Mouse (Mus musculus): ENCODE data around the gene Map2k2. TPM values are rescaled to one million over a fixed set of nuclear protein-coding genes. Genes with fewer than 3 reads are reported as not detected.
A peak's percentile ranks its signal among the peaks of the same experiment; 100 is the strongest.
"Not testable (repeated sequence)": the region's sequence is repeated elsewhere in the genome, so short reads cannot be mapped to it uniquely, and the experiment has no call there.

The Map2k2 gene
- total and polyA plus RNA-seq, 2 experiments from 2014 or later: 204 to 309 TPM

GRCm38 (mm10) chr10:81179451-81180342, 74.0 kb downstream of the Map2k2 start:
- Histone ChIP-seq H3K9me3 (ENCODE audit: low read length) (no peaks in the 10 kb centered on the region), H3K4me1 (ENCODE audit: insufficient read depth, low read length) (peaks cover 4% of the 10 kb centered on the region; the same call in 1 of the 2 replicates), H3K4me2 (ENCODE audit: low read depth, low read length) (no peak overlapping the region), H3K4me3 (ENCODE audit: low read length) (no peak overlapping the region), H3K36me3 (ENCODE audit: insufficient read depth, low read length) (peaks cover 54% of the 10 kb centered on the region), H3K27me3 (ENCODE audit: insufficient read depth, low read length) (no peaks in the 10 kb centered on the region), H3K27ac (no peak overlapping the region), H3K9ac (replicated peaks; ENCODE audit: low read length) (no peak overlapping the region)
- DNase-seq (ENCODE audit: low spot score) (no peak), ATAC-seq (no peak)
- 91% methylated on average over 32 of the region's 32 CpGs for WGBS
- peak; percentile 32 for TF ChIP-seq CTCF (IDR thresholded peaks at IDR 0.05; ENCODE audit: low read depth)

- no peak overlapping the region for H3K4me2 ChIP-seq (ENCODE audit: low read depth, low read length)
- H3K27me3 ChIP-seq (ENCODE audit: insufficient read depth, low read length): no peaks in the 10 kb centered on the region
- DNase-seq (ENCODE audit: low spot score) (no peak), ATAC-seq (no peak)
- H3K27ac ChIP-seq: no peak overlapping the region
- no peak for TF ChIP-seq CTCF (IDR thresholded peaks at IDR 0.05; ENCODE audit: low read depth)
- peaks cover 62% of the 10 kb centered on the region for H3K36me3 ChIP-seq (ENCODE audit: insufficient read depth, low read length)
- no peak overlapping the region for H3K4me3 ChIP-seq (ENCODE audit: low read length)
- no peaks in the 10 kb centered on the region for H3K9me3 ChIP-seq (ENCODE audit: low read length)
- 93% methylated on average over 13 of the region's 13 CpGs for WGBS
- no peak overlapping the region for H3K9ac ChIP-seq (replicated peaks; ENCODE audit: low read length)
- H3K4me1 ChIP-seq (ENCODE audit: insufficient read depth, low read length): no peaks in the 10 kb centered on the region
Measured at GRCm38 (mm10) chr10:81180946-81181345, 75.2 kb downstream of the Map2k2 start.

DNA sequence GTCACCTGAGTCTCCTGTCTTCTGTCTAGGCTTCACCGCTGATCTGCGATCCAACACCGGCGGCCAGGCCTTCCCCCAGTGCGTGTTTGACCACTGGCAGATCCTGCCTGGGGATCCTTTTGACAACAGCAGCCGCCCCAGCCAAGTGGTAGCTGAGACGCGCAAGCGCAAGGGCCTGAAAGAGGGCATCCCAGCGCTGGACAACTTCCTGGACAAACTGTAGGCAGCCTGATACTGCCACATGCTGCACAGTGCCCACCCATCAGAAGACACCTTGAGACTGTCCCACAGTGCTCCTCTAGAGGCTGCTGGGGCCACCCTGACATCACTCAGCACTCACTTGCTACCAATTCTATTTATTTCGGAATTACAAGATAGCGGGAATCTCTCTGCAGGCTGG, 76.1 kb downstream of the Map2k2 start:
- H3K27ac ChIP-seq; DNase-seq (ENCODE audit: low spot score); H3K9ac ChIP-seq (replicated peaks; ENCODE audit: low read length); H3K4me1 ChIP-seq (ENCODE audit: insufficient read depth, low read length); H3K4me2 ChIP-seq (ENCODE audit: low read depth, low read length); ATAC-seq; H3K27me3 ChIP-seq (ENCODE audit: insufficient read depth, low read length); H3K9me3 ChIP-seq (ENCODE audit: low read length); H3K4me3 ChIP-seq (ENCODE audit: low read length): not testable (repeated sequence)
- 75% methylated on average over 12 of the region's 12 CpGs for WGBS
- H3K36me3 ChIP-seq (ENCODE audit: insufficient read depth, low read length): peaks cover 63% of the 10 kb centered on the region

DNA sequence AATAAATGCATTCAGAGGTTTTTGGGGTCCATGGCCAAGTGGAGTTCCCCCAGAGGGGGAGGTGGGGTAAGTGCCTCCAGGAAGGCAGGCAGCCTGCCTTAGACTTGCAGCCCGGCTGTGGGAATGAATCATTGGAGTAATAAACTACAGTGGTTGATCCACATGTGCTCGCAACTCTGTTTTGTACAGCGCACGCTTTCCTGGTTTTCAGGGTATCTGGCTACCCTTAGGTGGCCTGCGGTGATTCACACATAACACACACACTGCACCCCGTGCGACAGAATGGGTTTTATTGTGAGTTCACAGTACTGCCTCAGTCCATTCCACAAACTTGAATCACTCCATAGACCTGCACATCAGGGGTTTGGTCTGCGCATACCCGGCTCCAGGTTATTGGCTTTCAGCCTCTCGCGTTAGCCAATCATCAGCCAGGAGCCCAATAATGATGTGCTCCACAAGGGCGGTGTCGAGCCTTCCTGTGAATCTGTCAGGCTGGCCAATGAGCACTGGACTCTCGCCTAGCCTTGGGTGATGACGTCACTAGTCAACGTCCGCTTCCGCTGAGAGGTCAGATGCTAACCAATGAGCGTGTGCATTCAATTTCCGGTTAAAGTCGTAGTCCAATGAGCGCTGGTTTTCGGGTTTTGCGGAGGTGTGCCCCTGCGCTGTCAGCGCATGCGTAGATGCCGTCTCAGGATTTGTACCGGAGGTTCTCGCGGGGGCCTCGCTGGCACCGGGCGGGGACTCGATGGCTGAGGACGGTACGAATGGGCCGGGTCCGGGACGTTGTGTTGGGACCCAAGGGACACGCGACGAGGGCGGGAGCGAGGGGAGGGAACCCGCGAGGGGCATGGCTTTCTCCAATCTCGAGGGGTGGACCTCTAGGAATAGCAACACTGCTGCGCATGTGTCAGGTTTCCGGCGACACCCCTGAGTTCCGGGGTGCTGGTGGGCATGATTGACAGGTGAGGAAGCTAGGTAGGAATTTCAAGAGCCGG, 76.9 kb downstream of the Map2k2 start, which contains the start of gene Dapk3:
TSS of gene Dapk3 (plus strand) at position 670 of the 998 bp plus-strand sequence.
- ATAC-seq (peak; percentile 97), DNase-seq (ENCODE audit: low spot score) (peak; percentile 100)
- Histone ChIP-seq H3K4me1 (ENCODE audit: insufficient read depth, low read length) (no peaks in the 10 kb centered on the region), H3K4me3 (ENCODE audit: low read length) (peak within 1 kb of the TSS; percentile 63), H3K36me3 (ENCODE audit: insufficient read depth, low read length) (peaks cover 67% of the 10 kb centered on the region), H3K27me3 (ENCODE audit: insufficient read depth, low read length) (no peaks in the 10 kb centered on the region), H3K9me3 (ENCODE audit: low read length) (no peaks in the 10 kb centered on the region), H3K27ac (peak within 1 kb of the TSS; percentile 87), H3K9ac (replicated peaks; ENCODE audit: low read length) (peak within 1 kb of the TSS; percentile 69), H3K4me2 (ENCODE audit: low read depth, low read length) (peak within 1 kb of the TSS; percentile 66)
- TF ChIP-seq CTCF (IDR thresholded peaks at IDR 0.05; ENCODE audit: low read depth): no peak; the same call in 1 of the 2 replicates
- WGBS: 4% methylated on average over 51 of the region's 53 CpGs

Small RNA genes within 50 kb of the gene (microRNA-seq; reads per million reads assigned to microRNA genes)
- gene Mir5615-1 (0 reads per million in 2 experiments), gene Mir5615-2 (0 reads per million in 2 experiments)

Other genes starting within 250 kb of the Map2k2 start
- gene Tmprss9, start 234.1 kb upstream of the Map2k2 start, total RNA-seq (2014; rRNA removed): 0.04 and 0.10 TPM in 2 replicates
- 0.14 and 0.26 TPM in 2 replicates for gene Tmprss9, start 234.1 kb upstream of the Map2k2 start, polyA plus RNA-seq (2015; fragmentation: Nextera tagmentation; extraction: Ambion mirVana)
- 150 and 155 TPM in 2 replicates for gene Timm13, start 204.9 kb upstream of the Map2k2 start, total RNA-seq (2014; rRNA removed)
- gene Timm13, start 204.9 kb upstream of the Map2k2 start, polyA plus RNA-seq (2015; fragmentation: Nextera tagmentation; extraction: Ambion mirVana): 366 and 369 TPM in 2 replicates
- gene Lmnb2, start 187.7 kb upstream of the Map2k2 start, total RNA-seq (2014; rRNA removed): 42.3 and 43.2 TPM in 2 replicates
- gene Lmnb2, start 187.7 kb upstream of the Map2k2 start, polyA plus RNA-seq (2015; fragmentation: Nextera tagmentation; extraction: Ambion mirVana): 24.8 and 25.6 TPM in 2 replicates
- 4.4 and 8.2 TPM in 2 replicates for gene Gadd45b, start 175.8 kb upstream of the Map2k2 start, total RNA-seq (2014; rRNA removed)
- 7.5 and 8.6 TPM in 2 replicates for gene Gadd45b, start 175.8 kb upstream of the Map2k2 start, polyA plus RNA-seq (2015; fragmentation: Nextera tagmentation; extraction: Ambion mirVana)
- 26.2 and 27.2 TPM in 2 replicates for gene Gng7, start 91.0 kb upstream of the Map2k2 start, total RNA-seq (2014; rRNA removed)
- gene Gng7, start 91.0 kb upstream of the Map2k2 start, polyA plus RNA-seq (2015; fragmentation: Nextera tagmentation; extraction: Ambion mirVana): 18.9 and 22.1 TPM in 2 replicates
- gene Diras1, start 80.3 kb upstream of the Map2k2 start, total RNA-seq (2014; rRNA removed): 82.0 and 106 TPM in 2 replicates
- 69.0 and 78.7 TPM in 2 replicates for gene Diras1, start 80.3 kb upstream of the Map2k2 start, polyA plus RNA-seq (2015; fragmentation: Nextera tagmentation; extraction: Ambion mirVana)
- 118 and 126 TPM in 2 replicates for gene Slc39a3, start 68.5 kb upstream of the Map2k2 start, total RNA-seq (2014; rRNA removed)
- gene Slc39a3, start 68.5 kb upstream of the Map2k2 start, polyA plus RNA-seq (2015; fragmentation: Nextera tagmentation; extraction: Ambion mirVana): 40.6 and 41.9 TPM in 2 replicates
- 264 and 279 TPM in 2 replicates for gene Sgta, start 45.7 kb upstream of the Map2k2 start, total RNA-seq (2014; rRNA removed)
- gene Sgta, start 45.7 kb upstream of the Map2k2 start, polyA plus RNA-seq (2015; fragmentation: Nextera tagmentation; extraction: Ambion mirVana): 275 and 290 TPM in 2 replicates
- 73.5 and 79.1 TPM in 2 replicates for gene Thop1, start 35.9 kb upstream of the Map2k2 start, total RNA-seq (2014; rRNA removed)
- 36.4 and 36.9 TPM in 2 replicates for gene Thop1, start 35.9 kb upstream of the Map2k2 start, polyA plus RNA-seq (2015; fragmentation: Nextera tagmentation; extraction: Ambion mirVana)
- 0.61 and 1.0 TPM in 2 replicates for gene Creb3l3, start 7.0 kb upstream of the Map2k2 start, total RNA-seq (2014; rRNA removed)
- gene Creb3l3, start 7.0 kb upstream of the Map2k2 start, polyA plus RNA-seq (2015; fragmentation: Nextera tagmentation; extraction: Ambion mirVana): 0.59 and 0.71 TPM in 2 replicates
- 37.3 and 38.4 TPM in 2 replicates for gene Zbtb7a, start 29.3 kb downstream of the Map2k2 start, total RNA-seq (2014; rRNA removed)
- gene Zbtb7a, start 29.3 kb downstream of the Map2k2 start, polyA plus RNA-seq (2015; fragmentation: Nextera tagmentation; extraction: Ambion mirVana): 22.0 and 22.3 TPM in 2 replicates
- gene Pias4, start 62.0 kb downstream of the Map2k2 start, total RNA-seq (2014; rRNA removed): 33.9 and 46.4 TPM in 2 replicates
- gene Pias4, start 62.0 kb downstream of the Map2k2 start, polyA plus RNA-seq (2015; fragmentation: Nextera tagmentation; extraction: Ambion mirVana): 32.0 and 33.7 TPM in 2 replicates
- 2,095 and 2,196 TPM in 2 replicates for gene Eef2, start 70.7 kb downstream of the Map2k2 start, total RNA-seq (2014; rRNA removed)
- 422 and 434 TPM in 2 replicates for gene Eef2, start 70.7 kb downstream of the Map2k2 start, polyA plus RNA-seq (2015; fragmentation: Nextera tagmentation; extraction: Ambion mirVana)
- gene Dapk3, start 77.1 kb downstream of the Map2k2 start, total RNA-seq (2014; rRNA removed): 69.7 and 80.9 TPM in 2 replicates
- 52.3 and 56.1 TPM in 2 replicates for gene Dapk3, start 77.1 kb downstream of the Map2k2 start, polyA plus RNA-seq (2015; fragmentation: Nextera tagmentation; extraction: Ambion mirVana)
- gene 4930442H23Rik, start 77.9 kb downstream of the Map2k2 start, total RNA-seq (2014; rRNA removed): not detected in 2 replicates
- gene 4930442H23Rik, start 77.9 kb downstream of the Map2k2 start, polyA plus RNA-seq (2015; fragmentation: Nextera tagmentation; extraction: Ambion mirVana): 0.26 TPM in 1 of 2 replicates, not detected in the other
- gene Nmrk2, start 96.1 kb downstream of the Map2k2 start, total RNA-seq (2014; rRNA removed): 0.31 and 0.58 TPM in 2 replicates
- 0.15 and 0.25 TPM in 2 replicates for gene Nmrk2, start 96.1 kb downstream of the Map2k2 start, polyA plus RNA-seq (2015; fragmentation: Nextera tagmentation; extraction: Ambion mirVana)
- 169 and 197 TPM in 2 replicates for gene Atcay, start 124.9 kb downstream of the Map2k2 start, total RNA-seq (2014; rRNA removed)
- 66.7 and 70.2 TPM in 2 replicates for gene Atcay, start 124.9 kb downstream of the Map2k2 start, polyA plus RNA-seq (2015; fragmentation: Nextera tagmentation; extraction: Ambion mirVana)
- 64.1 and 89.3 TPM in 2 replicates for gene Zfr2, start 127.2 kb downstream of the Map2k2 start, total RNA-seq (2014; rRNA removed)
- 21.7 and 21.9 TPM in 2 replicates for gene Zfr2, start 127.2 kb downstream of the Map2k2 start, polyA plus RNA-seq (2015; fragmentation: Nextera tagmentation; extraction: Ambion mirVana)
- gene Matk, start 147.0 kb downstream of the Map2k2 start, total RNA-seq (2014; rRNA removed): 86.9 and 121 TPM in 2 replicates
- 82.3 and 82.7 TPM in 2 replicates for gene Matk, start 147.0 kb downstream of the Map2k2 start, polyA plus RNA-seq (2015; fragmentation: Nextera tagmentation; extraction: Ambion mirVana)
- 106 and 113 TPM in 2 replicates for gene Mrpl54, start 161.0 kb downstream of the Map2k2 start, total RNA-seq (2014; rRNA removed)
- gene Mrpl54, start 161.0 kb downstream of the Map2k2 start, polyA plus RNA-seq (2015; fragmentation: Nextera tagmentation; extraction: Ambion mirVana): 159 and 170 TPM in 2 replicates
- 61.0 and 63.6 TPM in 2 replicates for gene Apba3, start 161.0 kb downstream of the Map2k2 start, total RNA-seq (2014; rRNA removed)
- 24.0 and 27.6 TPM in 2 replicates for gene Apba3, start 161.0 kb downstream of the Map2k2 start, polyA plus RNA-seq (2015; fragmentation: Nextera tagmentation; extraction: Ambion mirVana)
- 2.9 and 6.0 TPM in 2 replicates for gene Tjp3, start 185.7 kb downstream of the Map2k2 start, total RNA-seq (2014; rRNA removed)
- 3.9 and 5.2 TPM in 2 replicates for gene Tjp3, start 185.7 kb downstream of the Map2k2 start, polyA plus RNA-seq (2015; fragmentation: Nextera tagmentation; extraction: Ambion mirVana)
- 223 and 242 TPM in 2 replicates for gene Pip5k1c, start 187.0 kb downstream of the Map2k2 start, total RNA-seq (2014; rRNA removed)
- 97.4 and 108 TPM in 2 replicates for gene Pip5k1c, start 187.0 kb downstream of the Map2k2 start, polyA plus RNA-seq (2015; fragmentation: Nextera tagmentation; extraction: Ambion mirVana)
- gene Cactin, start 215.2 kb downstream of the Map2k2 start, total RNA-seq (2014; rRNA removed): 24.3 and 46.2 TPM in 2 replicates
- gene Cactin, start 215.2 kb downstream of the Map2k2 start, polyA plus RNA-seq (2015; fragmentation: Nextera tagmentation; extraction: Ambion mirVana): 19.6 and 20.2 TPM in 2 replicates
- 2.6 TPM in 2 replicates for gene Tbxa2r, start 222.8 kb downstream of the Map2k2 start, total RNA-seq (2014; rRNA removed)
- 4.0 and 4.3 TPM in 2 replicates for gene Tbxa2r, start 222.8 kb downstream of the Map2k2 start, polyA plus RNA-seq (2015; fragmentation: Nextera tagmentation; extraction: Ambion mirVana)
- gene Gipc3, start 237.4 kb downstream of the Map2k2 start, total RNA-seq (2014; rRNA removed): 0.16 TPM in 1 of 2 replicates, not detected in the other
- gene Gipc3, start 237.4 kb downstream of the Map2k2 start, polyA plus RNA-seq (2015; fragmentation: Nextera tagmentation; extraction: Ambion mirVana): not detected in 2 replicates
- gene Hmg20b, start 244.6 kb downstream of the Map2k2 start, total RNA-seq (2014; rRNA removed): 20.8 and 28.5 TPM in 2 replicates
- 36.8 and 41.1 TPM in 2 replicates for gene Hmg20b, start 244.6 kb downstream of the Map2k2 start, polyA plus RNA-seq (2015; fragmentation: Nextera tagmentation; extraction: Ambion mirVana)

All from hindbrain, postnatal 0 days (tissue).